Mouse (Mus musculus): Measurements from ENCODE around the gene Gm28539. TPM values are rescaled to one million over a fixed set of nuclear protein-coding genes. Genes with fewer than 3 reads are reported as not detected.

The Gm28539 gene
- total and polyA plus RNA-seq, 3 experiments, result 2.9 to 13.9 TPM; not detected in 1

GRCm38 (mm10) chr16:18876091-18876441, 39.7 kb downstream of the Gm28539 start:
- Histone ChIP-seq H3K27me3 (ENCODE audit: control insufficient read depth in 1 of 2, insufficient read depth in 2 of 2, low read length in 2 of 2) (no peaks in the 10 kb centered on the region), H3K9ac (ENCODE audit: control insufficient read depth, low read depth, low read length, poor library complexity, severe bottlenecking) (peak overlapping the region; percentile 76), H3K4me3 (ENCODE audit: control insufficient read depth in 1 of 2, insufficient read depth in 1 of 2, low read depth in 2 of 2, low read length in 2 of 2) (peak overlapping the region; percentile 70 to 76), H3K9me3 (replicated peaks; ENCODE audit: insufficient read depth, low read length) (no peaks in the 10 kb centered on the region), H3K36me3 (ENCODE audit: control insufficient read depth in 1 of 2, insufficient read depth in 2 of 2, low read length in 2 of 2) (peaks cover 15 to 30% of the 10 kb centered on the region in 2 experiments), H3K4me1 (ENCODE audit: control insufficient read depth in 1 of 2, insufficient read depth in 2 of 2, low read length in 2 of 2) (peaks cover 15 to 28% of the 10 kb centered on the region in 2 experiments), H3K27ac (ENCODE audit: control insufficient read depth, low read depth, low read length) (peak overlapping the region; percentile 65), H3K79me2 (ENCODE audit: control insufficient read depth, insufficient read depth, low read length, poor library complexity) (peaks cover 55% of the 10 kb centered on the region)
- DNase-seq (ENCODE audit: low read depth, low spot score), result no peak
- no peak for TF ChIP-seq MYC (IDR thresholded peaks at IDR 0.05; ENCODE audit: low read depth, low read length)
- TF ChIP-seq NRF1 (IDR thresholded peaks at IDR 0.05; ENCODE audit: insufficient read depth, low read depth, low read length, poor library complexity, severe bottlenecking), result no peak; the same call in 1 of the 2 replicates
- peak; percentile 12; the same call in 1 of the 2 replicates for TF ChIP-seq MAX (IDR thresholded peaks at IDR 0.05; ENCODE audit: low read length)
- TF ChIP-seq KAT2A (conservative IDR thresholded peaks at IDR 0.05; ENCODE audit: low read depth, low read length), result no peak; the same call in 1 of the 2 replicates
- no peak for TF ChIP-seq RCOR1 (IDR thresholded peaks at IDR 0.05; ENCODE audit: low read depth, low read length)
- TF ChIP-seq ZNF384 (IDR thresholded peaks at IDR 0.05; ENCODE audit: low read depth, low read length), result 0 out of 2 replicates have a peak, but pooled peaks have one; percentile 10
- no peak for TF ChIP-seq USF1 (IDR thresholded peaks at IDR 0.05; ENCODE audit: low read depth, low read length)
- no peak for TF ChIP-seq USF2 (IDR thresholded peaks at IDR 0.05; ENCODE audit: borderline replicate concordance in 1 of 2, insufficient read depth in 1 of 2, low read depth in 1 of 2, low read length in 2 of 2)
- TF ChIP-seq POLR2A (IDR thresholded peaks at IDR 0.05; ENCODE audit: control insufficient read depth in 1 of 2, insufficient read depth in 1 of 2, low read depth in 1 of 2, low read length in 2 of 2, poor library complexity in 1 of 2), result no peak
- no peak for TF ChIP-seq ZC3H11A (IDR thresholded peaks at IDR 0.05; ENCODE audit: low read depth, low read length)
- TF ChIP-seq ETS1 (IDR thresholded peaks at IDR 0.05; ENCODE audit: low read depth, low read length), result no peak
- TF ChIP-seq NELFE (IDR thresholded peaks at IDR 0.05; ENCODE audit: low read depth, low read length), result no peak
- TF ChIP-seq POLR2AphosphoS5 (IDR thresholded peaks at IDR 0.05; ENCODE audit: borderline replicate concordance, low read depth, low read length), result 0 out of 2 replicates have a peak, but pooled peaks have one; percentile 17
- no peak for TF ChIP-seq UBTF (IDR thresholded peaks at IDR 0.05; ENCODE audit: borderline replicate concordance, insufficient read depth, low read depth, low read length)

- Histone ChIP-seq H3K27ac (ENCODE audit: control insufficient read depth, low read depth, low read length) (peak within 1 kb of the TSS; percentile 97), H3K9me3 (replicated peaks; ENCODE audit: insufficient read depth, low read length) (no peaks in the 10 kb centered on the region), H3K9ac (ENCODE audit: control insufficient read depth, low read depth, low read length, poor library complexity, severe bottlenecking) (peak within 1 kb of the TSS; percentile 97), H3K4me1 (ENCODE audit: control insufficient read depth in 1 of 2, insufficient read depth in 2 of 2, low read length in 2 of 2) (peaks cover 15 to 28% of the 10 kb centered on the region in 2 experiments), H3K4me3 (ENCODE audit: control insufficient read depth in 1 of 2, insufficient read depth in 1 of 2, low read depth in 2 of 2, low read length in 2 of 2) (peak within 1 kb of the TSS; percentile 76 to 92), H3K79me2 (ENCODE audit: control insufficient read depth, insufficient read depth, low read length, poor library complexity) (peaks cover 61% of the 10 kb centered on the region), H3K27me3 (ENCODE audit: control insufficient read depth in 1 of 2, insufficient read depth in 2 of 2, low read length in 2 of 2) (no peaks in the 10 kb centered on the region), H3K36me3 (ENCODE audit: control insufficient read depth in 1 of 2, insufficient read depth in 2 of 2, low read length in 2 of 2) (peaks cover 21 to 34% of the 10 kb centered on the region in 2 experiments)
- DNase-seq (ENCODE audit: low read depth, low spot score), result peak; percentile 97
- TF ChIP-seq MYC (IDR thresholded peaks at IDR 0.05; ENCODE audit: low read depth, low read length), result peak; percentile 46; the same call in 1 of the 2 replicates
- TF ChIP-seq ZKSCAN1 (IDR thresholded peaks at IDR 0.05; ENCODE audit: low read depth, low read length), result no peak
- no peak for TF ChIP-seq TAL1 (IDR thresholded peaks at IDR 0.05; ENCODE audit: low read length)
- peak; percentile 85 for TF ChIP-seq NELFE (IDR thresholded peaks at IDR 0.05; ENCODE audit: low read depth, low read length)
- TF ChIP-seq MAX (IDR thresholded peaks at IDR 0.05; ENCODE audit: low read length), result peak; percentile 40
- TF ChIP-seq ZC3H11A (IDR thresholded peaks at IDR 0.05; ENCODE audit: low read depth, low read length), result no peak
- TF ChIP-seq TBP (IDR thresholded peaks at IDR 0.05; ENCODE audit: low read depth, low read length), result peak; percentile 72
- peak in 1 of 2 experiments; percentile 5; a peak in 1 of 4 replicates for TF ChIP-seq EP300 (IDR thresholded peaks at IDR 0.05; ENCODE audit: low read depth in 1 of 2, low read length in 2 of 2)
- no peak for TF ChIP-seq GABPA (IDR thresholded peaks at IDR 0.05; ENCODE audit: low read depth, low read length)
- TF ChIP-seq CHD2 (IDR thresholded peaks at IDR 0.05; ENCODE audit: low read length), result peak; percentile 95
- TF ChIP-seq BHLHE40 (IDR thresholded peaks at IDR 0.05; ENCODE audit: borderline replicate concordance, low read depth, low read length), result no peak
- peak; percentile 66; the same call in 1 of the 2 replicates for TF ChIP-seq E2F4 (IDR thresholded peaks at IDR 0.05; ENCODE audit: borderline replicate concordance, low read depth, low read length)
- no peak; the same call in 1 of the 2 replicates for TF ChIP-seq KAT2A (conservative IDR thresholded peaks at IDR 0.05; ENCODE audit: low read depth, low read length)
- no peak for TF ChIP-seq RAD21 (IDR thresholded peaks at IDR 0.05; ENCODE audit: low read depth, low read length)
- TF ChIP-seq SMC3 (IDR thresholded peaks at IDR 0.05; ENCODE audit: low read depth, low read length), result no peak
- TF ChIP-seq POLR2AphosphoS2 (IDR thresholded peaks at IDR 0.05; ENCODE audit: low read length), result peak; percentile 87
- TF ChIP-seq USF1 (IDR thresholded peaks at IDR 0.05; ENCODE audit: low read depth, low read length), result peak; percentile 23; the same call in 1 of the 2 replicates
- no peak for TF ChIP-seq MAFK (IDR thresholded peaks at IDR 0.05; ENCODE audit: borderline replicate concordance, low read depth, low read length)
- peak; percentile 83 to 94 for TF ChIP-seq POLR2A (IDR thresholded peaks at IDR 0.05; ENCODE audit: control insufficient read depth in 1 of 2, insufficient read depth in 1 of 2, low read depth in 1 of 2, low read length in 2 of 2, poor library complexity in 1 of 2)
- TF ChIP-seq UBTF (IDR thresholded peaks at IDR 0.05; ENCODE audit: borderline replicate concordance, insufficient read depth, low read depth, low read length), result peak; percentile 85; the same call in 1 of the 2 replicates
These were observed 40.3 kb downstream of the Gm28539 start, which contains the start of the genes Mrpl40 and Hira for GRCm38 (mm10) chr16:18876442-18877308. Gene Mrpl40, minus strand, starts transcription at chr16:18876862. Gene Hira, plus strand, starts transcription at chr16:18877037.
